Mouse (Mus musculus): ENCODE results near the gene Aqp5. TPM values are rescaled to one million over a fixed set of nuclear protein-coding genes. Genes with fewer than 3 reads are reported as not detected.
A peak's percentile ranks its signal among the peaks of the same experiment; 100 is the strongest.

Aqp5 gene
- polyA plus RNA-seq, 1 experiment from 2014 or later: 0.17 TPM

- Histone ChIP-seq H3K4me3 (ENCODE audit: low read depth, low read length) (no peak overlapping the region), H3K4me2 (ENCODE audit: low read depth, low read length, severe bottlenecking) (no peak overlapping the region), H3K9ac (ENCODE audit: low read length) (no peak overlapping the region), H3K36me3 (ENCODE audit: control insufficient read depth, insufficient read depth, low read length) (no peaks in the 10 kb centered on the region), H3K27me3 (ENCODE audit: control insufficient read depth, insufficient read depth, low read length) (peaks cover 81% of the 10 kb centered on the region), H3K27ac (ENCODE audit: low read depth, low read length) (no peak overlapping the region), H3K4me1 (replicated peaks; ENCODE audit: control insufficient read depth, insufficient read depth, low read length) (peaks cover 10% of the 10 kb centered on the region), H3K9me3 (ENCODE audit: control insufficient read depth, low read length) (no peaks in the 10 kb centered on the region)
- WGBS: 13% methylated on average over 7 of the region's 7 CpGs
- no peak for DNase-seq (ENCODE audit: low spot score)
- ATAC-seq (replicated peaks; ENCODE audit: low FRiP score): no peak
Observed at GRCm38 (mm10) chr15:99589704-99590103, 878 bp upstream of the Aqp5 start.

DNA sequence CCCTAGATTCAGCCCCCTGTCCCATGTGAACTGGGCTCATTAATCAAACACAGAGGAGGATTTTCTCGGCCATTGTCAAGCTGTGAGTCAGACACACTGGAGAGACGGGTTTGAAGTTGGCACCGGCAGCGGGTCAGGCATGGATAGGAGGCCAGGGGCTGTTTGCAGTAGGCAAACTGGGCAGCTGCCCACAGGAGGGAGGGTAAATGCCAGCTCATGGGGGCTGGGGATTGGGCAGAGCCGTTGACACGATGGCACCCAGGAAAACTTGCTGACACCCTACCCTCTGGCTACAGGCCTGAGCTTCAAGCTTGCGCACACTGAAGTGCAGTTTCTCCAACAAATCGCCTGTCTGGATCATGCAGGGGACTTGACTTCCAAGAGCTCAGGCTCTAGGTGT, 1.6 kb downstream of the Aqp5 start:
- Histone ChIP-seq H3K4me1 (replicated peaks; ENCODE audit: control insufficient read depth, insufficient read depth, low read length) (0 out of 2 replicates have a peak, but pooled peaks cover 9% of the 10 kb centered on the region), H3K4me2 (ENCODE audit: low read depth, low read length, severe bottlenecking) (no peak overlapping the region), H3K27ac (ENCODE audit: low read depth, low read length) (no peak overlapping the region), H3K9me3 (ENCODE audit: control insufficient read depth, low read length) (no peaks in the 10 kb centered on the region), H3K4me3 (ENCODE audit: low read depth, low read length) (no peak overlapping the region), H3K9ac (ENCODE audit: low read length) (no peak overlapping the region), H3K27me3 (ENCODE audit: control insufficient read depth, insufficient read depth, low read length) (peaks cover 64% of the 10 kb centered on the region), H3K36me3 (ENCODE audit: control insufficient read depth, insufficient read depth, low read length) (no peaks in the 10 kb centered on the region)
- no peak for ATAC-seq (replicated peaks; ENCODE audit: low FRiP score)
- DNase-seq (ENCODE audit: low spot score): no peak
- 71% methylated on average over 8 of the region's 8 CpGs for whole genome bisulfite sequencing

- ATAC-seq (replicated peaks; ENCODE audit: low FRiP score) (no peak), DNase-seq (ENCODE audit: low spot score) (no peak)
- Histone ChIP-seq H3K36me3 (ENCODE audit: control insufficient read depth, insufficient read depth, low read length) (no peaks in the 10 kb centered on the region), H3K4me3 (ENCODE audit: low read depth, low read length) (no peak overlapping the region), H3K9ac (ENCODE audit: low read length) (no peak overlapping the region), H3K27me3 (ENCODE audit: control insufficient read depth, insufficient read depth, low read length) (peaks cover 62% of the 10 kb centered on the region), H3K27ac (ENCODE audit: low read depth, low read length) (no peak overlapping the region), H3K4me2 (ENCODE audit: low read depth, low read length, severe bottlenecking) (no peak overlapping the region), H3K9me3 (ENCODE audit: control insufficient read depth, low read length) (no peaks in the 10 kb centered on the region), H3K4me1 (replicated peaks; ENCODE audit: control insufficient read depth, insufficient read depth, low read length) (0 out of 2 replicates have a peak, but pooled peaks cover 9% of the 10 kb centered on the region)
- 82% methylated on average over 5 of the region's 5 CpGs for WGBS
Observed at GRCm38 (mm10) chr15:99592877-99593276, 2.3 kb downstream of the Aqp5 start.

- Histone ChIP-seq H3K4me3 (ENCODE audit: low read depth, low read length) (no peak overlapping the region), H3K4me1 (replicated peaks; ENCODE audit: control insufficient read depth, insufficient read depth, low read length) (peaks cover 12% of the 10 kb centered on the region; the same call in 1 of the 2 replicates), H3K27ac (ENCODE audit: low read depth, low read length) (no peak overlapping the region), H3K9ac (ENCODE audit: low read length) (no peak overlapping the region), H3K36me3 (ENCODE audit: control insufficient read depth, insufficient read depth, low read length) (no peaks in the 10 kb centered on the region), H3K9me3 (ENCODE audit: control insufficient read depth, low read length) (no peaks in the 10 kb centered on the region), H3K4me2 (ENCODE audit: low read depth, low read length, severe bottlenecking) (no peak overlapping the region), H3K27me3 (ENCODE audit: control insufficient read depth, insufficient read depth, low read length) (peaks cover 44% of the 10 kb centered on the region)
- ATAC-seq (replicated peaks; ENCODE audit: low FRiP score) (no peak), DNase-seq (ENCODE audit: low spot score) (no peak)
- WGBS: 81% methylated on average over 10 of the region's 10 CpGs
Observed at GRCm38 (mm10) chr15:99594951-99595350, 4.4 kb downstream of the Aqp5 start.

- Histone ChIP-seq H3K27me3 (ENCODE audit: control insufficient read depth, insufficient read depth, low read length) (peaks cover 32% of the 10 kb centered on the region), H3K9ac (ENCODE audit: low read length) (no peak overlapping the region), H3K36me3 (ENCODE audit: control insufficient read depth, insufficient read depth, low read length) (no peaks in the 10 kb centered on the region), H3K4me2 (ENCODE audit: low read depth, low read length, severe bottlenecking) (0 out of 2 replicates have a peak overlapping the region, but pooled peaks have one; percentile 5), H3K27ac (ENCODE audit: low read depth, low read length) (no peak overlapping the region), H3K4me3 (ENCODE audit: low read depth, low read length) (no peak overlapping the region), H3K4me1 (replicated peaks; ENCODE audit: control insufficient read depth, insufficient read depth, low read length) (peaks cover 6% of the 10 kb centered on the region; the same call in 1 of the 2 replicates), H3K9me3 (ENCODE audit: control insufficient read depth, low read length) (no peaks in the 10 kb centered on the region)
- DNase-seq (ENCODE audit: low spot score) (peak; percentile 93), ATAC-seq (replicated peaks; ENCODE audit: low FRiP score) (peak; percentile 88)
- under 1% methylated on average over 7 of the region's 7 CpGs for WGBS
Observed at GRCm38 (mm10) chr15:99596056-99596687, 5.6 kb downstream of the Aqp5 start.

- no peak overlapping the region for H3K4me2 ChIP-seq (ENCODE audit: low read depth, low read length, severe bottlenecking)
- H3K27ac ChIP-seq (ENCODE audit: low read depth, low read length): no peak overlapping the region
- DNase-seq (ENCODE audit: low spot score) (no peak), ATAC-seq (replicated peaks; ENCODE audit: low FRiP score) (no peak)
- H3K27me3 ChIP-seq (ENCODE audit: control insufficient read depth, insufficient read depth, low read length): peaks cover 25% of the 10 kb centered on the region
- no peak overlapping the region for H3K9ac ChIP-seq (ENCODE audit: low read length)
- H3K4me3 ChIP-seq (ENCODE audit: low read depth, low read length): no peak overlapping the region
- 54% methylated on average over 7 of the region's 7 CpGs for WGBS
- no peaks in the 10 kb centered on the region for H3K36me3 ChIP-seq (ENCODE audit: control insufficient read depth, insufficient read depth, low read length)
- no peaks in the 10 kb centered on the region for H3K9me3 ChIP-seq (ENCODE audit: control insufficient read depth, low read length)
- H3K4me1 ChIP-seq (replicated peaks; ENCODE audit: control insufficient read depth, insufficient read depth, low read length): peaks cover 6% of the 10 kb centered on the region; the same call in 1 of the 2 replicates
Observed at GRCm38 (mm10) chr15:99596841-99597240, 6.3 kb downstream of the Aqp5 start.

GRCm38 (mm10) chr15:99597596-99597995, 7.0 kb downstream of the Aqp5 start:
- DNase-seq (ENCODE audit: low spot score) (no peak), ATAC-seq (replicated peaks; ENCODE audit: low FRiP score) (no peak)
- H3K4me1 ChIP-seq (replicated peaks; ENCODE audit: control insufficient read depth, insufficient read depth, low read length): peaks cover 6% of the 10 kb centered on the region; the same call in 1 of the 2 replicates
- H3K4me2 ChIP-seq (ENCODE audit: low read depth, low read length, severe bottlenecking): no peak overlapping the region
- no peaks in the 10 kb centered on the region for H3K9me3 ChIP-seq (ENCODE audit: control insufficient read depth, low read length)
- H3K9ac ChIP-seq (ENCODE audit: low read length): no peak overlapping the region
- H3K27me3 ChIP-seq (ENCODE audit: control insufficient read depth, insufficient read depth, low read length): peaks cover 17% of the 10 kb centered on the region
- no peaks in the 10 kb centered on the region for H3K36me3 ChIP-seq (ENCODE audit: control insufficient read depth, insufficient read depth, low read length)
- WGBS: 53% methylated on average over 8 of the region's 8 CpGs
- no peak overlapping the region for H3K27ac ChIP-seq (ENCODE audit: low read depth, low read length)
- H3K4me3 ChIP-seq (ENCODE audit: low read depth, low read length): no peak overlapping the region

- DNase-seq (ENCODE audit: low spot score) (no peak), ATAC-seq (replicated peaks; ENCODE audit: low FRiP score) (no peak)
- 62% methylated on average over 17 of the region's 17 CpGs for WGBS
- H3K4me1 ChIP-seq (replicated peaks; ENCODE audit: control insufficient read depth, insufficient read depth, low read length): peaks cover 6% of the 10 kb centered on the region; the same call in 1 of the 2 replicates
- no peaks in the 10 kb centered on the region for H3K36me3 ChIP-seq (ENCODE audit: control insufficient read depth, insufficient read depth, low read length)
- peaks cover 4% of the 10 kb centered on the region; the same call in 1 of the 2 replicates for H3K27me3 ChIP-seq (ENCODE audit: control insufficient read depth, insufficient read depth, low read length)
- no peak overlapping the region for H3K27ac ChIP-seq (ENCODE audit: low read depth, low read length)
- H3K4me2 ChIP-seq (ENCODE audit: low read depth, low read length, severe bottlenecking): no peak overlapping the region
- H3K9me3 ChIP-seq (ENCODE audit: control insufficient read depth, low read length): no peaks in the 10 kb centered on the region
- no peak overlapping the region for H3K4me3 ChIP-seq (ENCODE audit: low read depth, low read length)
- no peak overlapping the region for H3K9ac ChIP-seq (ENCODE audit: low read length)
Observed at GRCm38 (mm10) chr15:99599245-99600070, 8.9 kb downstream of the Aqp5 start.

Data from forebrain, embryonic 11.5 days (tissue).